Comparison of ENCODE assay signal across 15 mouse cellular contexts in the genomic region with DNA sequence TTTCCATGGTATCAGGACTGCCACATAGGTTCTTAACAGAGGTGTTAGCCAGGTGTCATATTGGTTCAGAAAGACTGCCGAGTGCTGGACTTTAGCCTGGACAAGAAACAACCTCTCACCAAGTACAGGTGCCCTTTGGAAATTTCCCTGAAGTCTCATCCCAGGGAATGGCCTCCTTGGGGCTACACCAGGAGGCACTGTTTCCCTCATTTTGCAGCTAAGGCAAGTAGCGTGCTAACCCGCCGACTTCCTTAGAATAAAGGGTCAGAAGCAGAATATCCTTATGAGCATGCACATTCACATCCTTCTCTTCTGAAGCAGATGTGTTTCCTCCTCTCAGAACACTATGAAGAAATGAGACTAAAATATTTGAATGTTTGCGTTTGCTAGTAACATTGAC. TPM values are rescaled to one million over a fixed set of nuclear protein-coding genes. Genes with fewer than 3 reads are reported as not detected.
A peak's percentile ranks its signal among the peaks of the same experiment; 100 is the strongest.
DNase-seq lines count a peak whose midpoint lies in the region; ATAC-seq and TF ChIP-seq lines count a peak whose summit lies in the region.
"Had no signal": no experiment of that assay in that cellular context is flagged by ENCODE, and none has a peak within 500 bp of the region (broad histone marks: within the 10 kb centered on the region; RNA-seq: fewer than 3 reads in every experiment).

No protein-coding gene starts in this region.

- no peak overlapping the region for H3K9ac ChIP-seq in lung, embryonic 14.5 days
- no peak overlapping the region for H3K9ac ChIP-seq in stomach, postnatal 0 days (ENCODE audit: low read length)
- H3K9ac ChIP-seq: embryonic facial prominence, embryonic 12.5 days; heart, embryonic 13.5 days; limb, embryonic 13.5 days; neural tube, embryonic 12.5 days had no signal

- H3K4me1 ChIP-seq in lung, embryonic 14.5 days (ENCODE audit: insufficient read depth) = no peaks in the 10 kb centered on the region
- H3K4me1 ChIP-seq in stomach, postnatal 0 days (replicated peaks; ENCODE audit: control insufficient read depth, insufficient read depth) = no peaks in the 10 kb centered on the region
- H3K4me1 ChIP-seq: embryonic facial prominence, embryonic 12.5 days; heart, embryonic 13.5 days; limb, embryonic 13.5 days; neural tube, embryonic 12.5 days had no signal

- H3K4me3 ChIP-seq in lung, embryonic 14.5 days (ENCODE audit: low read depth, low read length) = no peak overlapping the region
- no peak overlapping the region for H3K4me3 ChIP-seq in stomach, postnatal 0 days (ENCODE audit: low read depth, low read length)
- H3K4me3 ChIP-seq: embryonic facial prominence, embryonic 12.5 days; heart, embryonic 13.5 days; limb, embryonic 13.5 days; neural tube, embryonic 12.5 days had no signal

- TF ChIP-seq CTCF in lung, embryonic 14.5 days (IDR thresholded peaks at IDR 0.05; ENCODE audit: low read depth) = peak; percentile 18; the same call in 1 of the 2 replicates
- peak; percentile 59 for TF ChIP-seq CTCF in stomach, postnatal 0 days (IDR thresholded peaks at IDR 0.05; ENCODE audit: low read depth)

- H3K36me3 ChIP-seq in lung, embryonic 14.5 days (ENCODE audit: insufficient read depth) = no peaks in the 10 kb centered on the region
- H3K36me3 ChIP-seq in stomach, postnatal 0 days (ENCODE audit: control insufficient read depth, insufficient read depth, low read length) = no peaks in the 10 kb centered on the region
- H3K36me3 ChIP-seq: embryonic facial prominence, embryonic 12.5 days; heart, embryonic 13.5 days; limb, embryonic 13.5 days; neural tube, embryonic 12.5 days had no signal

- H3K4me2 ChIP-seq in lung, embryonic 14.5 days = no peak overlapping the region
- no peak overlapping the region for H3K4me2 ChIP-seq in stomach, postnatal 0 days (replicated peaks; ENCODE audit: low read depth)
- H3K4me2 ChIP-seq: embryonic facial prominence, embryonic 12.5 days; heart, embryonic 13.5 days; limb, embryonic 13.5 days; neural tube, embryonic 12.5 days had no signal

- 52% methylated on average over 5 of the region's 5 CpGs for WGBS in lung, embryonic 14.5 days
- WGBS in stomach, postnatal 0 days = 66% methylated on average over 5 of the region's 5 CpGs

- DNase-seq in adrenal gland, adult (ENCODE audit: inconsistent age in 2 of 2, low spot score in 1 of 2) = peak; percentile 4 to 45
- no peak for DNase-seq in adrenal gland, postnatal 4 days (ENCODE audit: low spot score in 2 of 2)
- DNase-seq in heart, postnatal 14 days = peak; percentile 4 to 15
- DNase-seq in heart, postnatal 25 days (ENCODE audit: low spot score) = no peak
- peak; percentile 26 for DNase-seq in lung, embryonic 14.5 days
- DNase-seq in lung, adult 18-20 months = no peak
- peak; percentile 13 for DNase-seq in stomach, postnatal 0 days (ENCODE audit: low spot score)
- DNase-seq: cerebellum, adult 8-10 months; right cerebral cortex, adult 18-20 months had no signal

- no peaks in the 10 kb centered on the region for H3K27me3 ChIP-seq in lung, embryonic 14.5 days (ENCODE audit: insufficient read depth, low read length)
- no peaks in the 10 kb centered on the region for H3K27me3 ChIP-seq in stomach, postnatal 0 days (ENCODE audit: control insufficient read depth, insufficient read depth, low read length)
- H3K27me3 ChIP-seq: embryonic facial prominence, embryonic 12.5 days; limb, embryonic 13.5 days; neural tube, embryonic 12.5 days had no signal

- intact Hi-C loops in heart, postnatal 14 days (cut with DNase I) = loop anchor here (5.0 kb wide), 2 partner anchors 143 to 147 kb away; no protein-coding TSS in a partner anchor
- intact Hi-C loops in heart, postnatal 25 days (cut with DNase I) = loop anchor here (5.0 kb wide), 1 partner anchor 148 kb away; no protein-coding TSS in a partner anchor

- no peaks in the 10 kb centered on the region for H3K9me3 ChIP-seq in lung, embryonic 14.5 days (ENCODE audit: low read depth, low read length)
- no peaks in the 10 kb centered on the region for H3K9me3 ChIP-seq in stomach, postnatal 0 days (ENCODE audit: control insufficient read depth, low read length)
- H3K9me3 ChIP-seq: embryonic facial prominence, embryonic 12.5 days; heart, embryonic 13.5 days; limb, embryonic 13.5 days; neural tube, embryonic 12.5 days had no signal

- no peak for TF ChIP-seq EP300 in stomach, postnatal 0 days (optimal IDR thresholded peaks at IDR 0.05)

- no peak for ATAC-seq in lung, embryonic 14.5 days (ENCODE audit: insufficient read depth)
- ATAC-seq in stomach, postnatal 0 days (ENCODE audit: low FRiP score, low TSS enrichment) = no peak
- no peak for ATAC-seq in activated CD4-positive, CD25-positive, alpha-beta regulatory T cell, adult 4 months
- ATAC-seq: forebrain, embryonic 16.5 days had no signal

- no peak overlapping the region for H3K27ac ChIP-seq in lung, embryonic 14.5 days (ENCODE audit: low read depth)
- H3K27ac ChIP-seq in stomach, postnatal 0 days (replicated peaks) = no peak overlapping the region
- H3K27ac ChIP-seq: embryonic facial prominence, embryonic 12.5 days; heart, embryonic 13.5 days; limb, embryonic 13.5 days; neural tube, embryonic 12.5 days had no signal

RNA-seq across cellular contexts. Expression of a gene that starts 16.8 kb away (rescaled TPM):
- 10 to 100 TPM; 27.5 to 32.8 TPM for total RNA-seq in adrenal gland, postnatal 4 days (2021)
- 10 to 100 TPM; 15.1 to 20.4 TPM for total RNA-seq in heart, postnatal 14 days (2021)
- 10 to 100 TPM; 19.1 to 19.4 TPM for total RNA-seq in heart, postnatal 25 days (2021)
- 37.3 and 39.4 TPM in 2 replicates for polyA plus RNA-seq in lung, embryonic 14.5 days (2014; fragmentation: Nextera tagmentation; extraction: Ambion mirVana)
- 45.9 and 50.2 TPM in 2 replicates for polyA plus RNA-seq in stomach, postnatal 0 days (2015; fragmentation: Nextera tagmentation; extraction: Ambion mirVana)
- 10 to 100 TPM; 40.6 to 46.8 TPM for polyA plus RNA-seq in activated CD4-positive, CD25-positive, alpha-beta regulatory T cell, adult 4 months (2017; shearing (Covaris generic))

Comparison
In these comparisons a context has a peak if more than half of its experiments do, and no peak if none do; other contexts are left out.
1. DNase-seq: peak in adrenal gland, adult (2 of 2), heart, postnatal 14 days (2 of 2), lung, embryonic 14.5 days (single experiment) and stomach, postnatal 0 days (single experiment); none in adrenal gland, postnatal 4 days (0 of 2), heart, postnatal 25 days (single experiment) and lung, adult 18-20 months (0 of 2).